Mouse (Mus musculus): ENCODE results near the gene Sorl1.

Sorl1 gene

GRCm38 (mm10) chr9:41995278-41995677 lies 128.8 kb downstream of the Sorl1 start:
- DNase-seq = peak; percentile 31

GRCm38 (mm10) chr9:41993821-41994220 lies 130.3 kb downstream of the Sorl1 start:
- DNase-seq = no peak

- DNase-seq = no peak
Measured at GRCm38 (mm10) chr9:41992841-41993240, 131.3 kb downstream of the Sorl1 start.

- no peak for DNase-seq
Measured at GRCm38 (mm10) chr9:41985636-41986035, 138.5 kb downstream of the Sorl1 start.

- DNase-seq = no peak
Measured at GRCm38 (mm10) chr9:41985052-41985451, 139.0 kb downstream of the Sorl1 start.

GRCm38 (mm10) chr9:41984306-41984705 lies 139.8 kb downstream of the Sorl1 start:
- no peak for DNase-seq

GRCm38 (mm10) chr9:41983286-41983685 lies 140.8 kb downstream of the Sorl1 start:
- DNase-seq = peak; percentile 65

GRCm38 (mm10) chr9:41982760-41983159 lies 141.3 kb downstream of the Sorl1 start:
- peak; percentile 27 for DNase-seq

GRCm38 (mm10) chr9:41982023-41982422 lies 142.1 kb downstream of the Sorl1 start:
- no peak for DNase-seq

- DNase-seq = no peak
Measured at GRCm38 (mm10) chr9:41981306-41981705, 142.8 kb downstream of the Sorl1 start.

- no peak for DNase-seq
Measured at GRCm38 (mm10) chr9:41980796-41981195, 143.3 kb downstream of the Sorl1 start.

GRCm38 (mm10) chr9:41978366-41978765 lies 145.7 kb downstream of the Sorl1 start:
- DNase-seq = no peak

GRCm38 (mm10) chr9:41975968-41976367 lies 148.1 kb downstream of the Sorl1 start:
- DNase-seq = no peak

- DNase-seq = no peak
Measured at GRCm38 (mm10) chr9:41974661-41975060, 149.4 kb downstream of the Sorl1 start.

GRCm38 (mm10) chr9:41973775-41974657 lies 150.1 kb downstream of the Sorl1 start:
- DNase-seq = peak; percentile 38

- no peak for DNase-seq
Measured at GRCm38 (mm10) chr9:41969961-41970360, 154.1 kb downstream of the Sorl1 start.

- no peak for DNase-seq
Measured at GRCm38 (mm10) chr9:41968673-41969460, 155.2 kb downstream of the Sorl1 start.

GRCm38 (mm10) chr9:41961274-41961673 lies 162.8 kb downstream of the Sorl1 start:
- DNase-seq = no peak

GRCm38 (mm10) chr9:41958282-41958681 lies 165.8 kb downstream of the Sorl1 start:
- no peak for DNase-seq

- DNase-seq = peak; percentile 67
Measured at GRCm38 (mm10) chr9:41953486-41953885, 170.6 kb downstream of the Sorl1 start.

- DNase-seq = no peak
Measured at GRCm38 (mm10) chr9:41952650-41953204, 171.4 kb downstream of the Sorl1 start.

GRCm38 (mm10) chr9:41951472-41952129 lies 172.5 kb downstream of the Sorl1 start:
- no peak for DNase-seq

- peak; percentile 87 for DNase-seq
Measured at GRCm38 (mm10) chr9:41950991-41951451, 173.1 kb downstream of the Sorl1 start.

Measured in kidney, adult 9 months (tissue).